Mouse (Mus musculus): ENCODE results near the gene Pabpn1. TPM values are rescaled to one million over a fixed set of nuclear protein-coding genes. Genes with fewer than 3 reads are reported as not detected.

The Pabpn1 gene
- polyA plus RNA-seq, 1 experiment from 2014 or later, result 125 TPM

DNA sequence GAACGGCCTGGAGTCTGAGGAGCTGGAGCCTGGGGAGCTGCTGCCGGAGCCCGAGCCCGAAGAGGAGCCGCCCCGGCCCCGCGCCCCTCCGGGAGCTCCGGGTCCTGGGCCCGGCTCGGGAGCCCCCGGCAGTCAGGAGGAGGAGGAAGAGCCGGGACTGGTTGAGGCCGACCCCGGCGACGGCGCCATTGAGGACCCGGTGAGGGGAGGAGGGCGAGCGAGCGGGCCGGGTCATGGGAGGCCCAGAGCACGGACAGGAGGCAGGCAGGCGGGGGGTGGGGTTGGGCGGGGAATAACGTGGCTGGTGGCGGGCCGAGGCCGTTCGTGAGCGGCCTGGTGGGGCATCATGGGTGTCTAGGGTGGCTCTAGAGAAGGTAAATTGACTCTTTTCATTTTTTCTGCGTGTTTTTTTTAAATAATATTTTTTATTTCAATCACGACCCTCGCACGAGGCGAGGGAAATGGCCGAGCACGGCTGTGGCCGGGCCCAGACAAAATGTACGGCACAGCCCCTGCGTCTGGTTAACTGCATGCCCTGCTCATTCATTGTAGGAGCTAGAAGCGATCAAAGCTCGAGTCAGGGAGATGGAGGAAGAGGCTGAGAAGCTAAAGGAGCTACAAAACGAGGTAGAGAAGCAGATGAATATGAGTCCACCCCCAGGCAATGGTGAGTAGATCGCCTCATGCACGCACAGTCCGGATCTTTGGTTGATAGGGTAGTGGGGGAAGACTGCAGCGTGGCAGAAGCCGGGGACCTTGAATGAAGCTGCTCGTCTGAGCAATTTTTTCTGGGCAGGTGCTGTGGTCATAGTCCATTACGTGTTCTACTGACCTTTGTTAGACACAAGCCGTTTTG lies 2.2 kb downstream of the Pabpn1 start:
- Histone ChIP-seq H3K27me3 (no peaks in the 10 kb centered on the region), H3K4me3 (replicated peaks) (peak overlapping the region; percentile 94), H3K9ac (peak overlapping the region; percentile 97), H3K4me2 (replicated peaks) (peak overlapping the region; percentile 58), H3K27ac (replicated peaks) (peak overlapping the region; percentile 90), H3K4me1 (peaks cover 22% of the 10 kb centered on the region), H3K36me3 (peaks cover 30% of the 10 kb centered on the region), H3K9me3 (replicated peaks) (no peaks in the 10 kb centered on the region)
- under 1% methylated on average over 53 of the region's 54 CpGs for WGBS
- ATAC-seq (ENCODE audit: insufficient number of reproducible peaks, low FRiP score, low TSS enrichment, low read depth), result peak; percentile 77

DNA sequence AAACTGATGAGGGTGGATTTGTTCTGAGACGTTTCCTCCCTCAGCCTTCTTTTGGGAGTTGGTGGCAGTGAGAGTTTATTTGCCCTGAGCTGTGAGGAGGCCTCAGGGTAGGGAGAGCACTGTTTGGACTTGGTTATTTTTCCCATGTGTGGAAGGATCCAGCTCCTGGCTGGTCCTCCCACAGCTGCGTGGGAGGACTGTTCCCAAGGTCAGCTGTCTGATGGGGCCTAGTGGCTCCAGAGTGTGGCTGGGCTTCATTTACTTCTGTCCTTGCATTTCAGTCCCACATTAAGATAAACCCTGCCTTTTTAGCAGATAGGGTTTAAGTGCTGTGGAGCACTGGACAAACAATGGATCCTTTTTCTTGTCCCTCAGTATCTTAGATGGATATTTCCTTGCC lies 5.1 kb downstream of the Pabpn1 start:
- Histone ChIP-seq H3K9ac (no peak overlapping the region), H3K27me3 (no peaks in the 10 kb centered on the region), H3K4me2 (replicated peaks) (no peak overlapping the region), H3K9me3 (replicated peaks) (no peaks in the 10 kb centered on the region), H3K4me1 (peaks cover 22% of the 10 kb centered on the region), H3K4me3 (replicated peaks) (no peak overlapping the region), H3K36me3 (peaks cover 30% of the 10 kb centered on the region), H3K27ac (replicated peaks) (peak overlapping the region; percentile 39; the same call in 1 of the 2 replicates)
- ATAC-seq (ENCODE audit: insufficient number of reproducible peaks, low FRiP score, low TSS enrichment, low read depth), result no peak
- WGBS, result 50% methylated on average over 2 of the region's 2 CpGs

DNA sequence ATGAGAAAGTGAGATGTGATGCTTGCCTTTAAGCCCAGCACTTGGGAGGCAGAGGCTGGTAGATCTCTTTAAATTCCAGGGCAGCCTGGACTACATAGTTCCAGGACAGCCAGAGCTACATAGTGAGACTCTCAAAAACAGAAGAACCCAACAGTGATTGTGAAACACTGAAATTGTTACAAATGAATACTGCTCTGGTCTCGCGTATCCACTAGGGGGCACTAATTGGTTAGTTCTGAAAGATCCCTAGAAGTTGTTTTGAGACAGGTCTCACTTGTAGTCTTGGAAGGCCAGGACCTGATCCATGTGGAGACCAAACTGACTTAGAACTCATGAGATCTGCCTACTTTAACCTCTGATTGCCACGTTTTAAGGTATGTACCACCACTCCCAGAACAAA lies 8.1 kb downstream of the Pabpn1 start:
- peak overlapping the region; percentile 58; the same call in 1 of the 2 replicates for H3K27ac ChIP-seq (replicated peaks)
- H3K27me3 ChIP-seq, result no peaks in the 10 kb centered on the region
- H3K4me1 ChIP-seq, result peaks cover 12% of the 10 kb centered on the region
- H3K4me2 ChIP-seq (replicated peaks), result no peak overlapping the region
- no peaks in the 10 kb centered on the region for H3K9me3 ChIP-seq (replicated peaks)
- ATAC-seq (ENCODE audit: insufficient number of reproducible peaks, low FRiP score, low TSS enrichment, low read depth), result peak; percentile 70; the same call in 1 of the 2 replicates
- H3K4me3 ChIP-seq (replicated peaks), result no peak overlapping the region
- under 1% methylated on average over 3 of the region's 3 CpGs for WGBS
- peaks cover 45% of the 10 kb centered on the region for H3K36me3 ChIP-seq
- no peak overlapping the region for H3K9ac ChIP-seq

DNA sequence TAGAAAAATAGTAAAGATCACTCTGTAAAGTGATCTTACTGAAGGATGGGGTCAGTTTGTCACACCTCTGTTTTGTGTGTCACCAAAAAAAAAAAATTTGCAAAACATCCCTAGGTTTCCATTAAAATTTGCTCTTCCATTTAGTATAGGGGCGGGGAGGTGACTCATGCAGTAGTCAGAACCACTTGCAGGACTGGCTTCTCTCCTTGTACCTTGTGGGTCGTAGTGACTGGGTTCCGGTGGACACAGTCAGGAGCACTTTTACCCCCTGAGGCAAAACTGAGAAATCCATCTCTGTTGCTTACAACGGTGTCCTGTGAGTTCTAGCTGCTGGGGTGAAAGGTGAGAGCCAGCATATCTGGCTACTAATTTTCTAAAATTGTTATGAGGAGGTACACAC lies 11.3 kb downstream of the Pabpn1 start:
- peaks cover 46% of the 10 kb centered on the region for H3K36me3 ChIP-seq
- H3K27ac ChIP-seq (replicated peaks), result no peak overlapping the region
- H3K4me2 ChIP-seq (replicated peaks), result no peak overlapping the region
- ATAC-seq (ENCODE audit: insufficient number of reproducible peaks, low FRiP score, low TSS enrichment, low read depth), result no peak
- WGBS, result 71% methylated on average over 4 of the region's 4 CpGs
- H3K27me3 ChIP-seq, result no peaks in the 10 kb centered on the region
- no peaks in the 10 kb centered on the region; the same call in 1 of the 2 replicates for H3K4me1 ChIP-seq
- H3K9ac ChIP-seq, result no peak overlapping the region
- no peak overlapping the region for H3K4me3 ChIP-seq (replicated peaks)
- H3K9me3 ChIP-seq (replicated peaks), result no peaks in the 10 kb centered on the region

DNA sequence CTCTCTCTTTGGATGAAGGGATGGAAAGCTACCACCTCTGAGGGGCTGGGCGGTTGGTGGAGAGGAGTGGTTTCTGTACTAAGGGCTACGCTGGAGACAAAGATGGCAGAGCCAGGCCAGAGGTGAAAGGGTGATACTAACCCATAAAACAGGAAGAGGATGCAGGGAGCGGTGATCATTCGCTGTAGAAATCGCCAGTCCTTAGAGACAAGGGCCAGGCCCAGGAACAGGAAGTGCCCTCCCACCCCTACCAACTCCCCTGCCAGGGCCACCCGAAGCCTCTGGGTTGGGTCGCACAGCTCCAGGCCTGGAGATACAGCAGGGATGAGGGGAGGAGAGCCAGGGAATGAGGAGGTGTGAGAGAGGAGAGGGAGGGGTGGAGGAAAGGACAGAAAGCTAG lies 16.4 kb downstream of the Pabpn1 start:
- WGBS, result 75% methylated on average over 7 of the region's 7 CpGs
- H3K27me3 ChIP-seq, result no peaks in the 10 kb centered on the region

DNA sequence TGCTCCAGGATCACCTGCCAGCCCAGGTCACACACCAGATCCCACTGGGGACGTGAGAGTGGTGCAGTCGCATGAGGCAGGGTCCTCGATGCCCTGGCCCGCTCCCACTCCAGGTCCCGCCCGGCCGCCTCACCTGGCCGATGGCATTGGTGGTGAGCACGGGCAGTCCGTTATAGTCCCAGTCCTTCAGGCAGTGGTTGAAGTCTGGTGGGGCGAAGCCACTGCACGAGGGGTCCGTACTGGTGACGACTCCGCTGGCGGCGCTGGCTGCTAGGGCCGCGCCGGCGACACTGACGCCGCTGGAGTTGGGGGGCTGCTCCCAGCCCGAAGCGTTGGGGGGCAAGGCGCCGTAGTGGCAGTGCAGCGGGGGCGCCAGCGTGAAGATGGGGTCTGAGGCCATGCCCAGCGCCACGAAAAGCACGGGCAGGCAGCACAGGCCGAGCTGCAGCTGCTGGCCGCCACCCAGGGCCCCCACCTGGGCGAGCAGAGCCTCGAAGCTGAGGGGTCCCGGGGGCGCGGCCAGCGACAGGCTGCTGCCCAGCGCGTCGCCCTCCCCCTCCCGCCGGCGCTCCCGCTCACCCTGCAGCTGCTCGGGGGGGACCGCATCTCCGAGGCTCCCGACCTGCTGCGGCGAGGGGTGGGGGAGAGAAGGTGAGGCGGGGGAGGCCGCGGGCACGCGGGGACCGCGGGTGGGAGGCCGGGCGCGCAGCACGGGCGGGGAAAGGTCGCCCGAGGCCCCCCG lies 20.0 kb downstream of the Pabpn1 start:
- Histone ChIP-seq H3K4me2 (replicated peaks) (peak overlapping the region; percentile 88), H3K4me1 (peaks cover 29% of the 10 kb centered on the region), H3K4me3 (replicated peaks) (peak overlapping the region; percentile 92), H3K27me3 (no peaks in the 10 kb centered on the region), H3K27ac (replicated peaks) (peak overlapping the region; percentile 91), H3K9me3 (replicated peaks) (no peaks in the 10 kb centered on the region), H3K9ac (peak overlapping the region; percentile 94), H3K36me3 (peaks cover 47% of the 10 kb centered on the region)
- peak; percentile 36 for ATAC-seq (ENCODE audit: insufficient number of reproducible peaks, low FRiP score, low TSS enrichment, low read depth)
- WGBS, result 2% methylated on average over 39 of the region's 69 CpGs

More for the DNA sequence above, 16.4 kb downstream of the Pabpn1 start:
- peaks cover 50% of the 10 kb centered on the region for H3K36me3 ChIP-seq
- no peak overlapping the region for H3K4me2 ChIP-seq (replicated peaks)
- H3K9ac ChIP-seq, result no peak overlapping the region
- peaks cover 24% of the 10 kb centered on the region for H3K4me1 ChIP-seq
- no peaks in the 10 kb centered on the region for H3K9me3 ChIP-seq (replicated peaks)
- no peak overlapping the region for H3K4me3 ChIP-seq (replicated peaks)
- ATAC-seq (ENCODE audit: insufficient number of reproducible peaks, low FRiP score, low TSS enrichment, low read depth), result no peak
- H3K27ac ChIP-seq (replicated peaks), result no peak overlapping the region

DNA sequence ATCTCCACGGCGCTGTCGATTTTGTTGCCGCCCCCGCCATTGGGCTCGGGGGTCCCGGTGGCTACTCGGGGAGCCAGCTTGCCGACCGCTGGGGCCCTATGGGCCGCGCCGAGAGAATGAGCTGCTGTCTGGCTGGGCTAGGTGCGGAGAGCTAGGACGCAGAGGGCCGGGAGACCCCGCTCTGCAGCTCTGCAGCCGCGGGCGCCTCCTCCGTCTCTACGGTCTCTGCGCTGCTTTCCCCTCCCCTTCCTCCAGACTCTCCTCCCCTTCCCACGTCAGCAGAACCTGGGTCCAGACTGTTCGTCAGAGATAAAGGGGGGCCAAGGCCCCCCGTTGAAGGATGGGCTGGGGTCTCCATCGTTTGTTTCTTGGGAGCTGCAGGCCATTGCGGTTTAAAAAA lies 20.6 kb downstream of the Pabpn1 start, which contains the start of gene Slc22a17:
Slc22a17 (minus strand) TSS at position 247 of the 400 bp plus-strand sequence.
- Histone ChIP-seq H3K9ac (peak within 1 kb of the TSS; percentile 94), H3K27me3 (no peaks in the 10 kb centered on the region), H3K4me1 (peaks cover 29% of the 10 kb centered on the region), H3K27ac (replicated peaks) (peak within 1 kb of the TSS; percentile 91), H3K9me3 (replicated peaks) (no peaks in the 10 kb centered on the region), H3K4me3 (replicated peaks) (peak within 1 kb of the TSS; percentile 92), H3K36me3 (peaks cover 47% of the 10 kb centered on the region), H3K4me2 (replicated peaks) (peak within 1 kb of the TSS; percentile 88)
- 0% methylated on average over 28 of the region's 28 CpGs for WGBS
- peak; percentile 91 for ATAC-seq (ENCODE audit: insufficient number of reproducible peaks, low FRiP score, low TSS enrichment, low read depth)

DNA sequence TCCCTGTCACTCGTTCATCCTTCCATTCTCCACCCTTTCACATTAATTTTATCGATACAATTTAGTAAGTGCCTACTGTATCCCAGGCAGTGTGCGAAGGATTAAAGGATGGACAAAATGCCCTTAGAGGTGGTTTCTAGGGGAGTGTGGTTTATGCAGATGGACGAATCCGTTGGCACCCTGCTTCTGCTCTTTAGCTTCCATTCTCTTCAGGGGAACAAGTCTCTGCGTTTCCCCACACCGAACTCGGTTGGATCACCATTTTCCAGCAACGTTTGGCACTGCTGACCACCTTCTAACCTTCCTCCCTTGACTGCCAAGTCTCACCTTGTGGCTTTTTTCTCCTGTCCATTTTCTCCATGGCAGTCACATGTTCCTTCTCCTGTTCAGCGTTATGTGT lies 21.0 kb downstream of the Pabpn1 start:
- Histone ChIP-seq H3K9me3 (replicated peaks) (no peaks in the 10 kb centered on the region), H3K36me3 (peaks cover 47% of the 10 kb centered on the region), H3K4me2 (replicated peaks) (peak overlapping the region; percentile 88), H3K27me3 (no peaks in the 10 kb centered on the region), H3K27ac (replicated peaks) (peak overlapping the region; percentile 91), H3K4me3 (replicated peaks) (peak overlapping the region; percentile 92), H3K4me1 (peaks cover 29% of the 10 kb centered on the region), H3K9ac (peak overlapping the region; percentile 94)
- ATAC-seq (ENCODE audit: insufficient number of reproducible peaks, low FRiP score, low TSS enrichment, low read depth), result no peak
- WGBS, result 13% methylated on average over 10 of the region's 10 CpGs

DNA sequence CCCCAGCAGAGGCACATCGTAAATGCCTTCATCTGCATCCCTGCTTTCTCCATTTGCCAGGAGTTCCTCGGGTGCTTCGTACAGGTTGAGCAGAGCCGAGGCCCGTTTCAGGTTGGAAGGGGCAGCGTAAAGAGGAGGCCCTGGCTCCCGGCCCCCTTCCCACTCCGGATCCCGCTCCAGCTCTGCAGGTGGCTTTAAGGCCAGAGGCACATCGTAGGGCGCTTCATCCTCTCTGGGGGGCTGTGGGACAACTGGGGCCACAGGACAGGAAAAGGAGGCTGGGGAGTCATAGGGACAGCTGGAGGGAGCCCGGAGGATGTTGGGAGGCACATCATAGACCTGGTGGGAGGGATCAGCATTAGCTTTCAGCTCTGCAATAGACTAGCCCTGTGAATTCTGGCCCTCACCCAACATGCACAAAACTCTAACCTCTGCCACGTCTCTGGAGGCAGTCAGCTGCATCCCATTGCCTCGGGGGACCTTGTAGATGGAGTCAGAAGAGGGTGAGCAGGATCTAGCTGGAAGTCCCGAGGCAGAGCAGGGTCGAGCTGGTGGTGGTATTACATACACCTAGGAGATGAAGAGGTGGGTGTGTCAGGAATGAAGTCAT lies 27.9 kb downstream of the Pabpn1 start:
- no peak for ATAC-seq (ENCODE audit: insufficient number of reproducible peaks, low FRiP score, low TSS enrichment, low read depth)

DNA sequence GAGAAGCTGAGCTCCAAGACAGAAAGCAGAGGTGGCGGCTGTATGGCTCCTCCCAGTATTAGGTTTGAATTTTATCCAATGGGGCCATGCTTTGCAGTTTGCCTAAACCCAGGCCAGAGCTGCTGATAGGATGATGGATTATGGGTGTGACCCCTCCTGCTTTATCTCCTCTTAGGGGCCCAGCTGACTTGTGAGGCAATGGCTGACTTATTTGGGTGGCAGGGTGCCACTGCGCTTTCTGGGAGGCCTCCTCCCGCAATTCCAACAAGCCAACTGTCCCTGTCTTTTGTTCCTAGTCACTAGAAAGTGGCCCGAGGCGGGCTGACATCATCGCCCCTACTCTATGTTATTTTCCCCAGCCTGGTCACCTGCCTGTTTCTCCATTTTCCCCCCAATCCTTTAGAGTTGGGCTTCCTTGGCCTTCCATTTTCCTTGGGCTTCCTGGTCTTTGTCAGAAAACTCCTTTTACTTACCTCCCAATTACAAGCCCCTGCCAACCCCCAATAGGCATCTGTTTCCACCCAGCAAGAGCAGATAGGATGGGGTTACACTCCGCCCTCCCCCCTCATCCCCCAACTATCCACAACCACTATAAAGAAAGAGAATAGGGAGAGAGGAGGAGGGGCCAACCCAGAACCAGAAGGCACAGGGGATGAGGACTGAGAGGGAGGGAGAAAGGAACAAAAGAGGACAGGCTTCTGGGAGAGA lies 32.5 kb downstream of the Pabpn1 start:
- Histone ChIP-seq H3K4me1 (peaks cover 46% of the 10 kb centered on the region), H3K9me3 (replicated peaks) (no peaks in the 10 kb centered on the region), H3K27me3 (no peaks in the 10 kb centered on the region), H3K4me2 (replicated peaks) (peak overlapping the region; percentile 61), H3K4me3 (replicated peaks) (peak overlapping the region; percentile 62), H3K9ac (peak overlapping the region; percentile 94), H3K36me3 (peaks cover 32% of the 10 kb centered on the region), H3K27ac (replicated peaks) (peak overlapping the region; percentile 98)
- 8% methylated on average over 7 of the region's 7 CpGs for WGBS
- peak; percentile 64 for ATAC-seq (ENCODE audit: insufficient number of reproducible peaks, low FRiP score, low TSS enrichment, low read depth)

More for the DNA sequence above, 27.9 kb downstream of the Pabpn1 start:
- Histone ChIP-seq H3K4me2 (replicated peaks) (no peak overlapping the region), H3K27ac (replicated peaks) (no peak overlapping the region), H3K36me3 (peaks cover 77% of the 10 kb centered on the region), H3K27me3 (no peaks in the 10 kb centered on the region), H3K9ac (no peak overlapping the region), H3K4me1 (peaks cover 16% of the 10 kb centered on the region), H3K4me3 (replicated peaks) (no peak overlapping the region), H3K9me3 (replicated peaks) (no peaks in the 10 kb centered on the region)
- WGBS, result 90% methylated on average over 16 of the region's 16 CpGs
